Mouse (Mus musculus): ENCODE results near the gene Gm20937.
"Not testable (repeated sequence)": the region's sequence is repeated elsewhere in the genome, so short reads cannot be mapped to it uniquely, and the experiment has no call there.

Gene Gm20937

GRCm38 (mm10) chrY:68294798-68295197 is at the start of gene Gm20937:
Gene Gm20937, minus strand, starts transcription at chrY:68294898.
- not testable (repeated sequence) for DNase-seq (ENCODE audit: low spot score in 2 of 2)
